18 mouse cellular contexts compared by ENCODE assay signal in genomic region chr9:36941565-36941964, GRCm38 (mm10).
DNase-seq lines count a peak whose midpoint lies in the region; ATAC-seq lines count a peak whose summit lies in the region.
"Had no signal": no experiment of that assay in that cellular context is flagged by ENCODE, and none has a peak within 500 bp of the region (broad histone marks: within the 10 kb centered on the region; RNA-seq: fewer than 3 reads in every experiment).

No protein-coding gene starts in this region.

- no peaks in the 10 kb centered on the region for H3K27me3 ChIP-seq in hindbrain, embryonic 10.5 days (ENCODE audit: insufficient read depth, poor library complexity, severe bottlenecking)
- H3K27me3 ChIP-seq in hindbrain, embryonic 16.5 days (replicated peaks; ENCODE audit: control insufficient read depth, insufficient read depth, low read length) = no peaks in the 10 kb centered on the region
- H3K27me3 ChIP-seq in midbrain, embryonic 10.5 days (ENCODE audit: low read depth, poor library complexity, severe bottlenecking) = no peaks in the 10 kb centered on the region
- no peaks in the 10 kb centered on the region for H3K27me3 ChIP-seq in midbrain, embryonic 16.5 days (ENCODE audit: control insufficient read depth, insufficient read depth, low read depth, low read length)
- H3K27me3 ChIP-seq: liver, embryonic 15.5 days had no signal

- whole genome bisulfite sequencing in hindbrain, embryonic 10.5 days = 28% methylated on average over 5 of the region's 5 CpGs
- WGBS in hindbrain, embryonic 16.5 days = 19% methylated on average over 5 of the region's 5 CpGs
- 11% methylated on average over 5 of the region's 5 CpGs for WGBS in midbrain, embryonic 10.5 days
- 21% methylated on average over 5 of the region's 5 CpGs for WGBS in midbrain, embryonic 16.5 days

- 0 out of 2 replicates have a peak overlapping the region, but pooled peaks have one; percentile 43 for H3K27ac ChIP-seq in hindbrain, embryonic 10.5 days
- no peak overlapping the region for H3K27ac ChIP-seq in hindbrain, embryonic 16.5 days (ENCODE audit: low read depth, low read length)
- H3K27ac ChIP-seq in midbrain, embryonic 10.5 days (replicated peaks) = peak overlapping the region; percentile 61; the same call in 1 of the 2 replicates
- H3K27ac ChIP-seq in midbrain, embryonic 16.5 days (ENCODE audit: low read length) = no peak overlapping the region
- H3K27ac ChIP-seq: limb, embryonic 12.5 days; liver, embryonic 15.5 days had no signal

- no peak overlapping the region for H3K4me3 ChIP-seq in hindbrain, embryonic 10.5 days
- no peak overlapping the region for H3K4me3 ChIP-seq in hindbrain, embryonic 16.5 days (ENCODE audit: low read length)
- H3K4me3 ChIP-seq in midbrain, embryonic 10.5 days = no peak overlapping the region
- H3K4me3 ChIP-seq in midbrain, embryonic 16.5 days (ENCODE audit: low read depth, low read length) = no peak overlapping the region
- H3K4me3 ChIP-seq: limb, embryonic 12.5 days; liver, embryonic 15.5 days had no signal

- ATAC-seq in hindbrain, embryonic 16.5 days = no peak
- ATAC-seq in midbrain, embryonic 16.5 days = no peak
- ATAC-seq: CD4-positive, CD25-positive, alpha-beta regulatory T cell, adult 4 months; intestine, embryonic 16.5 days had no signal

- no peak overlapping the region for H3K4me2 ChIP-seq in hindbrain, embryonic 16.5 days (ENCODE audit: low read length)
- no peak overlapping the region for H3K4me2 ChIP-seq in midbrain, embryonic 16.5 days (ENCODE audit: low read length)
- H3K4me2 ChIP-seq: heart, embryonic 11.5 days; limb, embryonic 12.5 days; liver, embryonic 15.5 days had no signal

- no peak for DNase-seq in hindbrain, embryonic 10.5 days (ENCODE audit: low spot score)
- DNase-seq in midbrain, embryonic 10.5 days (ENCODE audit: low spot score) = no peak
- peak; percentile 44 for DNase-seq in forelimb bud, embryonic 11.5 days (ENCODE audit: low read depth, low spot score)
- DNase-seq in retina, embryonic 14.5 days (ENCODE audit: low spot score) = peak; percentile 43
- no peak for DNase-seq in kidney, adult 9 months
- DNase-seq: adrenal gland, adult 8-10 months; gastrocnemius, postnatal 14 days; heart, postnatal 36 days; kidney, postnatal 25 days; lung, postnatal 10 days; thymus, adult 2 months had no signal

- no peak overlapping the region for H3K9ac ChIP-seq in hindbrain, embryonic 16.5 days (ENCODE audit: low read depth, low read length)
- no peak overlapping the region for H3K9ac ChIP-seq in midbrain, embryonic 16.5 days (ENCODE audit: low read depth, low read length)
- H3K9ac ChIP-seq: limb, embryonic 12.5 days; liver, embryonic 15.5 days had no signal

- peaks cover 5% of the 10 kb centered on the region; the same call in 1 of the 2 replicates for H3K36me3 ChIP-seq in hindbrain, embryonic 10.5 days
- H3K36me3 ChIP-seq in hindbrain, embryonic 16.5 days (ENCODE audit: control insufficient read depth, insufficient read depth, low read length) = no peaks in the 10 kb centered on the region
- no peaks in the 10 kb centered on the region; the same call in 1 of the 2 replicates for H3K36me3 ChIP-seq in midbrain, embryonic 10.5 days
- no peaks in the 10 kb centered on the region for H3K36me3 ChIP-seq in midbrain, embryonic 16.5 days (ENCODE audit: control insufficient read depth, insufficient read depth, low read length)
- H3K36me3 ChIP-seq: limb, embryonic 12.5 days; liver, embryonic 15.5 days had no signal

- peaks cover 48% of the 10 kb centered on the region for H3K4me1 ChIP-seq in hindbrain, embryonic 10.5 days (replicated peaks)
- H3K4me1 ChIP-seq in hindbrain, embryonic 16.5 days (ENCODE audit: control insufficient read depth, insufficient read depth, low read depth, low read length) = peaks cover 19% of the 10 kb centered on the region
- peaks cover 59% of the 10 kb centered on the region for H3K4me1 ChIP-seq in midbrain, embryonic 10.5 days
- H3K4me1 ChIP-seq in midbrain, embryonic 16.5 days (ENCODE audit: control insufficient read depth, insufficient read depth, low read length) = peaks cover 28% of the 10 kb centered on the region
- H3K4me1 ChIP-seq: liver, embryonic 15.5 days had no signal

- H3K9me3 ChIP-seq in hindbrain, embryonic 10.5 days = no peaks in the 10 kb centered on the region
- H3K9me3 ChIP-seq in hindbrain, embryonic 16.5 days (ENCODE audit: control insufficient read depth, low read length) = no peaks in the 10 kb centered on the region
- no peaks in the 10 kb centered on the region for H3K9me3 ChIP-seq in midbrain, embryonic 10.5 days (replicated peaks)
- no peaks in the 10 kb centered on the region for H3K9me3 ChIP-seq in midbrain, embryonic 16.5 days (replicated peaks; ENCODE audit: control insufficient read depth, low read length, poor library complexity, severe bottlenecking)
- H3K9me3 ChIP-seq: limb, embryonic 12.5 days; liver, embryonic 15.5 days had no signal

Comparison
In these comparisons a context has a peak if more than half of its experiments do, and no peak if none do; other contexts are left out.
1. H3K27ac ChIP-seq: peak in hindbrain, embryonic 10.5 days (single experiment) and midbrain, embryonic 10.5 days (single experiment); none in hindbrain, embryonic 16.5 days (single experiment) and midbrain, embryonic 16.5 days (single experiment).
2. DNase-seq: peak in forelimb bud, embryonic 11.5 days (single experiment) and retina, embryonic 14.5 days (single experiment); none in hindbrain, embryonic 10.5 days (single experiment), midbrain, embryonic 10.5 days (single experiment) and kidney, adult 9 months (single experiment).